Mouse (Mus musculus): Measurements from ENCODE around the gene Mageb5.
"Not testable (repeated sequence)": the region's sequence is repeated elsewhere in the genome, so short reads cannot be mapped to it uniquely, and the experiment has no call there.

The Mageb5 gene

DNA sequence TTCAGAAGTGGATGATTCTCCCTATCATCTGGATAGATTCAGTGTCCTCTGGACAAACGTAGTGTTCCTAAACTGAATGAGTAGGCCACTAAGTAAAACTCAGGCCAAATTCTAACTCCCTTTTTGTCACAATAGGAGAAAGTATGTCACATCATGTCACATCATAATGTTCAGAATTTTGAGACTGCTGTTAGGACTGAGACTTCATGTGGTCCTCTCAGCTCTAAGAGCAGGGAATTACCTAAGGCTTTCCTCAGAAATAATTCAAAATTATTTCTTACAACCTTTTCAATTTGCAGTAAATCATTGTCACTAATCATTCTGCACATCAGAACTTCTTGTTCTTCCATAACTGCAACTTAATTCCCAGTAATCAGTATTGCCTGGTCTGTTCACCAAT, at the start of gene Mageb5:
TSS of gene Mageb5 (minus strand) at position 101 of the 400 bp plus-strand sequence.
- DNase-seq (ENCODE audit: low read depth, low spot score), result not testable (repeated sequence)

- not testable (repeated sequence) for DNase-seq (ENCODE audit: low read depth, low spot score)
Measured at GRCm38 (mm10) chrX:91759591-91760226, 23.1 kb downstream of the Mageb5 start.
